Mouse (Mus musculus) heart, adult 2 months (tissue): ENCODE measurements around the gene Gadd45a.

Experiments used
- CTCF ChIP-seq: fragments of 200-600 bp; IDR thresholded peaks from 2 replicates; pipeline ENCODE4 v1.8.1; 2022; ENCODE audit warnings: antibody characterized with exemption, mild to moderate bottlenecking, moderate library complexity
- EP300 ChIP-seq: fragments of 200-500 bp; IDR thresholded peaks from 2 replicates; pipeline ENCODE4 v1.6.1; 2011; ENCODE audit warnings: low read depth, low read length, control low read depth; ENCODE audit not compliant: insufficient read depth
- POLR2A ChIP-seq: fragments of 200-500 bp; IDR thresholded peaks from 2 replicates; pipeline ENCODE4 v1.6.1; 2011; ENCODE audit warnings: mild to moderate bottlenecking, low read depth, low read length, control low read depth; ENCODE audit not compliant: insufficient read depth

- TF ChIP-seq POLR2A (0 out of 2 replicates have a peak, but pooled peaks have one; percentile 14), CTCF (no peak), EP300 (no peak)
Observed at GRCm38 (mm10) chr6:67077477-67077876, 40.2 kb upstream of the Gadd45a start.
